In the genomic region with DNA sequence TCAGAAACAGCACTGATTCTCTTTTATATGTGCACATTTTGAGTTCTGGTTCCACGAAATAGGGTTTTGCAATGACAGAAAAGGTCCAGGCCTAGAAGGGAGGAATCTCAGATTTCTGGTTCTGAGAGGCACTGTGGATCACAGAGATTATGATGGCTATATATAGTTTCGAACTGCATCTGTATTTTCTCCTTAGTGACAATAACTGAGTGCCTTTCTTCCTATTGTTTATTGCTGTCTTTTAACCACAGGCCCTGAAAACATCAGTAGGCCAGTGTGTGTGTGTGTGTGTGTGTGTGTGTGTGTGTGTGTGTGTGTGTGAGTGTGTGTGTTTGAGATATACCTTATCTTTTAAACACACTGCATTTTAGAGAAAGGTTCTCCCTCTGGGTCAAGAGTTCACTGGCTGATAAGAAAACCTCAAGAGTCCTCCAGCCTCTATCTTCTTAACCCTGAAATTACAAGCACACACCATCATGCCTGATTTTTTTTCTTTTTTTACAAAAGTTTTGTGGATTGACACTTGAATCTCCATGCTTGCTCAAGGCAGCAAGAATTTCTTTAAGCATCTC, we compare ENCODE assay signal across 20 mouse cellular contexts.
DNase-seq lines count a peak whose midpoint lies in the region; ATAC-seq and TF ChIP-seq lines count a peak whose summit lies in the region.
"Had no signal": no experiment of that assay in that cellular context is flagged by ENCODE, and none has a peak within 500 bp of the region (broad histone marks: within the 10 kb centered on the region; RNA-seq: fewer than 3 reads in every experiment).

No protein-coding gene starts in this region.

- H3K27me3 ChIP-seq in lung, postnatal 0 days (replicated peaks; ENCODE audit: insufficient read depth, low read length), result no peaks in the 10 kb centered on the region
- no peaks in the 10 kb centered on the region for H3K27me3 ChIP-seq in liver, embryonic 13.5 days
- H3K27me3 ChIP-seq in forebrain, embryonic 16.5 days (replicated peaks; ENCODE audit: control insufficient read depth, insufficient read depth, low read length), result no peaks in the 10 kb centered on the region
- H3K27me3 ChIP-seq: forebrain, embryonic 15.5 days; limb, embryonic 15.5 days; megakaryocyte, embryonic 14.5 days; Patski had no signal

- no peaks in the 10 kb centered on the region for H3K36me3 ChIP-seq in lung, postnatal 0 days (ENCODE audit: insufficient read depth, low read length)
- no peaks in the 10 kb centered on the region for H3K36me3 ChIP-seq in liver, embryonic 13.5 days
- H3K36me3 ChIP-seq in forebrain, embryonic 16.5 days (ENCODE audit: control insufficient read depth, insufficient read depth), result no peaks in the 10 kb centered on the region
- H3K36me3 ChIP-seq: forebrain, embryonic 15.5 days; limb, embryonic 15.5 days had no signal

- ATAC-seq in lung, postnatal 0 days, result no peak
- ATAC-seq in common myeloid progenitor, adult 5-6 weeks (replicated peaks; ENCODE audit: low read depth, poor library complexity, severe bottlenecking), result peak; percentile 98
- peak; percentile 94 for ATAC-seq in liver, embryonic 13.5 days (ENCODE audit: low read depth)
- ATAC-seq in cerebellum, adult (ENCODE audit: insufficient number of reproducible peaks, low FRiP score, low TSS enrichment), result no peak
- no peak for ATAC-seq in forebrain, embryonic 16.5 days
- ATAC-seq: forebrain, embryonic 15.5 days; Patski had no signal

- peak; percentile 9 for DNase-seq in lung, postnatal 0 days (ENCODE audit: low spot score)
- no peak for DNase-seq in lung, adult 2 months
- DNase-seq in liver, embryonic 13.5 days, result peak; percentile 13
- peak; percentile 23 for DNase-seq in yolk sac, embryonic 10.5 days (ENCODE audit: low spot score)
- no peak for DNase-seq in kidney, adult 18-20 months
- DNase-seq: adrenal gland, postnatal 10 days; cerebellum, adult 18-20 months; cerebellum, postnatal 36 days; kidney, adult 2 months; kidney, postnatal 10 days; layer of hippocampus, postnatal 36 days; lung, postnatal 14 days had no signal

- TF ChIP-seq POLR2A in lung, adult 2 months (IDR thresholded peaks at IDR 0.05; ENCODE audit: borderline replicate concordance, extremely low read depth, low read depth, low read length), result no peak

- H3K4me1 ChIP-seq in lung, postnatal 0 days (ENCODE audit: insufficient read depth, low read depth, low read length), result no peaks in the 10 kb centered on the region
- no peaks in the 10 kb centered on the region for H3K4me1 ChIP-seq in lung, adult 2 months (ENCODE audit: control insufficient read depth, insufficient read depth, low read length)
- peaks cover 15% of the 10 kb centered on the region for H3K4me1 ChIP-seq in liver, embryonic 13.5 days (replicated peaks)
- H3K4me1 ChIP-seq in forebrain, embryonic 16.5 days (replicated peaks; ENCODE audit: control insufficient read depth, insufficient read depth, low read length), result no peaks in the 10 kb centered on the region
- H3K4me1 ChIP-seq: forebrain, embryonic 15.5 days; limb, embryonic 15.5 days; megakaryocyte, embryonic 14.5 days had no signal

- WGBS in lung, postnatal 0 days, result 47% methylated on average over 2 of the region's 2 CpGs
- WGBS in lung, adult 2 months, result 69% methylated on average over 2 of the region's 2 CpGs
- 38% methylated on average over 2 of the region's 2 CpGs for WGBS in liver, embryonic 13.5 days (ENCODE audit: insufficient replicate concordance)
- WGBS in forebrain, embryonic 16.5 days, result 81% methylated on average over 2 of the region's 2 CpGs

- no peak for TF ChIP-seq CTCF in lung, postnatal 0 days (IDR thresholded peaks at IDR 0.05)
- no peak for TF ChIP-seq CTCF in lung, adult 2 months (IDR thresholded peaks at IDR 0.05; ENCODE audit: insufficient read depth, low read length)

- TF ChIP-seq EP300 in lung, postnatal 0 days (IDR thresholded peaks at IDR 0.05), result no peak

- no peak overlapping the region for H3K27ac ChIP-seq in lung, postnatal 0 days (ENCODE audit: low read length)
- no peak overlapping the region for H3K27ac ChIP-seq in liver, embryonic 13.5 days
- no peak overlapping the region for H3K27ac ChIP-seq in forebrain, embryonic 16.5 days (ENCODE audit: low read length)
- H3K27ac ChIP-seq: forebrain, embryonic 15.5 days; layer of hippocampus, adult 2 months; limb, embryonic 15.5 days had no signal

- no peaks in the 10 kb centered on the region for H3K9me3 ChIP-seq in lung, postnatal 0 days (ENCODE audit: low read length)
- no peaks in the 10 kb centered on the region for H3K9me3 ChIP-seq in liver, embryonic 13.5 days (replicated peaks)
- H3K9me3 ChIP-seq in forebrain, embryonic 16.5 days (ENCODE audit: control insufficient read depth, low read length), result no peaks in the 10 kb centered on the region
- H3K9me3 ChIP-seq: forebrain, embryonic 15.5 days; limb, embryonic 15.5 days; megakaryocyte, embryonic 14.5 days had no signal

- H3K9ac ChIP-seq in lung, postnatal 0 days (replicated peaks; ENCODE audit: low read depth), result no peak overlapping the region
- no peak overlapping the region for H3K9ac ChIP-seq in liver, embryonic 13.5 days
- no peak overlapping the region for H3K9ac ChIP-seq in forebrain, embryonic 16.5 days (replicated peaks; ENCODE audit: low read depth, low read length)
- H3K9ac ChIP-seq: forebrain, embryonic 15.5 days; limb, embryonic 15.5 days had no signal

- H3K4me2 ChIP-seq in lung, postnatal 0 days (replicated peaks; ENCODE audit: low read depth, low read length), result no peak overlapping the region
- H3K4me2 ChIP-seq in liver, embryonic 13.5 days, result no peak overlapping the region
- H3K4me2 ChIP-seq in forebrain, embryonic 16.5 days (ENCODE audit: low read length), result no peak overlapping the region
- H3K4me2 ChIP-seq: forebrain, embryonic 15.5 days; limb, embryonic 15.5 days had no signal

- no peak overlapping the region for H3K4me3 ChIP-seq in lung, postnatal 0 days (ENCODE audit: low read depth, low read length)
- H3K4me3 ChIP-seq in lung, adult 2 months (replicated peaks; ENCODE audit: extremely low read depth, low read depth, low read length), result no peak overlapping the region
- H3K4me3 ChIP-seq in liver, embryonic 13.5 days (replicated peaks), result no peak overlapping the region
- no peak overlapping the region for H3K4me3 ChIP-seq in forebrain, embryonic 16.5 days (replicated peaks; ENCODE audit: low read length)
- H3K4me3 ChIP-seq: forebrain, embryonic 15.5 days; layer of hippocampus, adult 2 months; limb, embryonic 15.5 days; megakaryocyte, embryonic 14.5 days had no signal

Comparison
In these comparisons a context has a peak if more than half of its experiments do, and no peak if none do; other contexts are left out.
1. DNase-seq: peak in lung, postnatal 0 days (single experiment), liver, embryonic 13.5 days (single experiment) and yolk sac, embryonic 10.5 days (single experiment); none in lung, adult 2 months (single experiment) and kidney, adult 18-20 months (single experiment).
2. ATAC-seq: peak in common myeloid progenitor, adult 5-6 weeks (single experiment) and liver, embryonic 13.5 days (single experiment); none in lung, postnatal 0 days (single experiment), cerebellum, adult (single experiment) and forebrain, embryonic 16.5 days (single experiment).